Mouse (Mus musculus) fibroblast of lung, adult 2 months (primary cell): ENCODE results near the gene Erich3.

Source experiments
- DNase-seq: peaks from one replicate; pipeline ENCODE4 v3.0.0-alpha.2; 2011; ENCODE audit warnings: low read depth

The Erich3 gene

GRCm38 (mm10) chr3:154778836-154779595, 115.4 kb downstream of the Erich3 start:
- no peak for DNase-seq

- no peak for DNase-seq
Observed at GRCm38 (mm10) chr3:154786354-154786753, 122.7 kb downstream of the Erich3 start.

GRCm38 (mm10) chr3:154787611-154788010, 124.0 kb downstream of the Erich3 start:
- no peak for DNase-seq

GRCm38 (mm10) chr3:154793571-154793970, 129.9 kb downstream of the Erich3 start:
- no peak for DNase-seq

GRCm38 (mm10) chr3:154798806-154799205, 135.1 kb downstream of the Erich3 start:
- no peak for DNase-seq

GRCm38 (mm10) chr3:154800454-154800853, 136.8 kb downstream of the Erich3 start:
- DNase-seq = no peak

- no peak for DNase-seq
Observed at GRCm38 (mm10) chr3:154800888-154801429, 137.3 kb downstream of the Erich3 start.

GRCm38 (mm10) chr3:154806626-154807025, 143.0 kb downstream of the Erich3 start:
- DNase-seq = no peak

GRCm38 (mm10) chr3:154810273-154810870, 146.7 kb downstream of the Erich3 start:
- DNase-seq = no peak

- no peak for DNase-seq
Observed at GRCm38 (mm10) chr3:154811281-154811680, 147.6 kb downstream of the Erich3 start.

GRCm38 (mm10) chr3:154811833-154812232, 148.2 kb downstream of the Erich3 start:
- DNase-seq = no peak

- no peak for DNase-seq
Observed at GRCm38 (mm10) chr3:154812893-154813292, 149.2 kb downstream of the Erich3 start.

- DNase-seq = no peak
Observed at GRCm38 (mm10) chr3:154815606-154816005, 151.9 kb downstream of the Erich3 start.

GRCm38 (mm10) chr3:154816231-154816630, 152.6 kb downstream of the Erich3 start:
- DNase-seq = no peak

- no peak for DNase-seq
Observed at GRCm38 (mm10) chr3:154816801-154817625, 153.4 kb downstream of the Erich3 start.
